Mouse (Mus musculus) v-Abl transformed pro-B cells (cell line): Measurements from ENCODE around the gene Alg3.

Experiments
- in situ Hi-C, 2 experiments: fragments of 400-800 bp; cut with MboI; formaldehyde crosslinking; loops; one replicate each; pipeline ENCODE4 v1.15.1; 2025; ENCODE audit not compliant: unreplicated experiment in 2 of 2

The Alg3 gene

DNA sequence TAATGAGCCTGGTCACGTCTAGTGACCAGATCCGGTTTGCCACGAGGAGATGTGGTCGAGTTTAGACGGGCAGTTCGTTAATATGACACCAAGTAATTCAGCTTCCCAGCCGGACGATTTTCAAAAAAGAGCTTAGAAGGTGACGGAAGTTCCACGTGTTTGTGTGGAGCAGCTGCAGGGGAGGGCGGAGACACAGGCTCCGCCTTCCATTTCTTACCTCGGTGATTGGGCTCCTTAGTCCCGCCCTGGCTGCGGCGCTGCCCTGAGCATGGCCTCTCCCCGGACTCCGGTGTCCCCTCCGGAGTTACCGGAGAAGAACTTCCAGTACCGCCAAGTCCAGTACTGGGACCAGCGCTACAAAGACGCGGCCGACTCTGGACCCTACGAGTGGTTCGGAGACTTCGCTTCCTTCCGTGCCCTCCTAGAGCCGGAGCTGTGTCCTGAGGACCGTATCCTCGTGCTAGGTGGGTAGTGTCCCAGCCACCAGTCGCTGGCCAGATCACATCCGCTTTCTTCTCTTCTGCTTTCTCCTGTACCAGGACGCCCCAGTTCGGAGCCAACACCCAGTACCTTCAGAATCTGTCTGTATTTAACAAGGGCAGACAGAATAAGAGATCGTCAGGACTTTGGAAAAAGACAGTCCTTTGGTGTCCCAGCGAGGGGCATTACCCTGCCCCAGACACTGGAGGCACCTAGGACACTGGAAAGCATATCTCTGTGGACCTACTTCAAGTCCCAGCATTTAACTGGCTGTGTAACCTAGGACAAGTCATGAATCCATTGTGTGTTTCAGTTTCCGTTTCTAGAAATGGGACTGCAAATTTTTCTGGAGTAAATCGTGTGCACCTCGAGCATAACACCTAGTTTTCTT, at the start of gene Alg3, which contains the start of the genes Eef1akmt4 and Gm49333:
Alg3 (minus strand) TSS at position 379 of the 871 bp plus-strand sequence.
Eef1akmt4 (plus strand) TSS at position 237 of the 871 bp plus-strand sequence.
Gm49333 (plus strand) TSS at position 254 of the 871 bp plus-strand sequence.
- in situ Hi-C loops: no loop called here

GRCm38 (mm10) chr16:20657661-20658060, 46.1 kb upstream of the Alg3 start:
- in situ Hi-C loops: no loop called here

GRCm38 (mm10) chr16:20653315-20653714, 41.8 kb upstream of the Alg3 start:
- in situ Hi-C loops: no loop called here

DNA sequence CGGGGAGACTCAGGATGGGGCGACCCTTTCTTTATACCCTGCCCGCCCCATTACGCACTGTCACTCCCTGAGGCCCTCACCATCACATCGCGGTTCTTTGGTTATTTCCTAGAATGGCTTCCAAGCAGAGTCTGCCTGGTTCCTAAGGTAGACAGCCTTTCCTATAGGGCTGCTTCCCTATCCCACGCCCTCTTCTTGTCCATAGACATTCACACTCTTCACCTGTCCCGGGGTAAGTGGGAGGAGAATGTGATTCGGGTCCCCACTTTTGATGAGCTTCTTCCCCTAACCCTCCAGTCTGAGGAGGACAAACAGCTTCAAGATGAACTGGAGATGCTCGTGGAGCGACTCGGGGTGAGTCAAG, 40.4 kb upstream of the Alg3 start:
- in situ Hi-C loops: no loop called here

DNA sequence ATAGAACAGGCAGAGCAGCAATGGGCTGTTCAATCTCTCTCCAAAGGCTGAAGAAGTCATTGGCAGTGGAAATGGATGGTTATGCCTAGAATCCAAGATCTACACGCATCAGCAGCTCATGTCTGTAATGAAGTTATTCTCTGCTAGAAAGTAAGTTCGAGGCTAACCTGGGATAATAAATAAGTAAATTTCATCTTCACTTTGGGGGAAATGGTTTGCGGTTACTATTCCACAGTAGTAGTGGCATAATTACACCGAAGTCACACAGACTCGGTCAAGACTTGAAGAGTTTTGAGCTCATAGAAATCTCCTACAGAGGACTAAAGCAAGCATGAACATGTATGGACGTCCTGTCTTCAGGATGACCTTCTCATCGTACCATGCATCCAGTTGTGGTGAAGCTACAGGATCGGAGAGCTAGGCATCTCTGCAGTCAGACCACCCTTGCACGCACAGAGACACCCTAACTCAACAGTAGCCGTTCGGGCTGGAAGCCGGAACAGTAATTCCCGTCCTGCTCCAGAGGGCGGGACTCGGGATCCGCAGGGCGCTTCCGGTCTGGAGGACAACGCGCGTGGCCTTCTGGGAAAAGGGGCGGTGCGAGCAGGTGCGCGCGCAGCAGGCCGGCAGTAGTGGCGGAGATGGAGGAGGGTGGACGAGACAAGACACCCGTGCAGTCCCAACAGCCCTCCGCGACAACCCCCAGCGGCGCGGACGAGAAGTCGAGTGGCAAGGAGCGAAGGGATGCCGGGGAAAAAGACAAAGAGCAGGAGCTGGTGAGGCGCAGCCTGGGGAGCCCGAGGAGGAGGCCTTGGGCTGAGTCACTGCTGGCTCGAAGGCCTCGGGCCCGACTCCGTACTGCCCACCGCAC, 39.8 kb upstream of the Alg3 start, which contains the start of gene Psmd2:
Psmd2 (plus strand) TSS at position 577 of the 871 bp plus-strand sequence.
- in situ Hi-C loops: no loop called here

DNA sequence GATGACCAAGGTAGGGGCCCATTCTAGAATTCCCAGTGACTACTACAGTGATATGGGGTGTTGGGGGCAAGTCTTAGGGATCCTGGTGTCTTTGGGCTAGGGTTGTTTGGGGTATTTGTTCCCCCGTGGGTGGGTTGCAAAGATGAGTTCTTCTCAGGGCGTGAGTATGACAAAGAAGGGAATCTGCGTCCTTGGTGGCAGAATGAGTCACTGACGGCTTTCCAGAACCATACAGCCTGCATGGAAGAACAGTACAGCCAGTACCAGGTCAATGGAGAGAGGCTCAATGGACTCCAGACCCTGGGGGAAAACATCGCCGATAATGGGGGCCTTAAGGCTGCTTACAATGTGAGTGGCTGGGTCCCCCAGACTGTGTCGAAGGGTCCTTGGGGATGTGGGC, 32.4 kb upstream of the Alg3 start:
- in situ Hi-C loops: loop anchor here (10.0 to 25.0 kb wide), 3 partner anchors 219 to 432 kb away; partner anchors contain the start of gene Abcc5 (in 1 of the 2)

DNA sequence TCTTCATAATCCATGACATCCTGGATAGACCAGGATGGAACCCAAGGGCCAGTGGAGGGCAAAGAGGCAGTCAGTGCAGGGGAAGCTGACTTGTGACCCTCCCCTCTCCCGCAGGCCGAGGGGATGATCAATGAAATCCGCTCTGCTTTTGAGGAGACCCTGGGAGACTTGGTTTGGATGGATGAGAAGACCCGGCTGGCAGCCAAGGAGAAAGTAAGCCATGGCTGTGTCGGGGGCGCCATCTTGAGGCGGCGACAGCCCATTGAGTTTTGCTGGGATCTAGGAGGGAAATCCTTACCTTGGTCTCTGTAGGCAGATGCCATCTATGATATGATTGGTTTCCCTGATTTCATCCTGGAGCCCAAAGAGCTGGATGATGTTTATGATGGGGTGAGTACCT, 30.6 kb upstream of the Alg3 start:
- in situ Hi-C loops: loop anchor here (10.0 to 25.0 kb wide), 3 partner anchors 217 to 430 kb away; partner anchors contain the start of gene Abcc5 (in 1 of the 2)

- in situ Hi-C loops: loop anchor here in 1 of 2 experiments (25.0 kb wide), 1 partner anchor 426 kb away; no protein-coding TSS in a partner anchor
Observed at GRCm38 (mm10) chr16:20638367-20638766, 26.8 kb upstream of the Alg3 start.

DNA sequence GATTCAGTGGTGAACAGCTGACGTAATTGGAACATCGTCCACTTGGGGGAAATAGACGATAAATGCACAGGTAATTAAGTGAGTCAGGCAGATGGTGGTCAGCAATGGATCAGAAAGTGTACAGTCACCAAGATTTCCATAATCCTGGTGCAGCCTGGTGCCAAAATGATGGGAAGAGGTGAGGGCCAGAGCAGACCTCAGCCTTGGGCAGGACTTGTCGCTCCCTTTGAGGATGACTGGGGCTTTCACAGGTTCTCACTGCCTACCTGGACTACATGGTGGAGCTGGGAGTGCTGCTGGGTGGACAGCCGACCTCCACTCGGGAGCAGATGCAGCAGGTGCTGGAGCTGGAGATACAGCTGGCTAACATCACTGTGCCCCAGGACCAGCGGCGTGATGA, 25.9 kb upstream of the Alg3 start:
- in situ Hi-C loops: loop anchor here in 1 of 2 experiments (25.0 kb wide), 1 partner anchor 425 kb away; no protein-coding TSS in a partner anchor

DNA sequence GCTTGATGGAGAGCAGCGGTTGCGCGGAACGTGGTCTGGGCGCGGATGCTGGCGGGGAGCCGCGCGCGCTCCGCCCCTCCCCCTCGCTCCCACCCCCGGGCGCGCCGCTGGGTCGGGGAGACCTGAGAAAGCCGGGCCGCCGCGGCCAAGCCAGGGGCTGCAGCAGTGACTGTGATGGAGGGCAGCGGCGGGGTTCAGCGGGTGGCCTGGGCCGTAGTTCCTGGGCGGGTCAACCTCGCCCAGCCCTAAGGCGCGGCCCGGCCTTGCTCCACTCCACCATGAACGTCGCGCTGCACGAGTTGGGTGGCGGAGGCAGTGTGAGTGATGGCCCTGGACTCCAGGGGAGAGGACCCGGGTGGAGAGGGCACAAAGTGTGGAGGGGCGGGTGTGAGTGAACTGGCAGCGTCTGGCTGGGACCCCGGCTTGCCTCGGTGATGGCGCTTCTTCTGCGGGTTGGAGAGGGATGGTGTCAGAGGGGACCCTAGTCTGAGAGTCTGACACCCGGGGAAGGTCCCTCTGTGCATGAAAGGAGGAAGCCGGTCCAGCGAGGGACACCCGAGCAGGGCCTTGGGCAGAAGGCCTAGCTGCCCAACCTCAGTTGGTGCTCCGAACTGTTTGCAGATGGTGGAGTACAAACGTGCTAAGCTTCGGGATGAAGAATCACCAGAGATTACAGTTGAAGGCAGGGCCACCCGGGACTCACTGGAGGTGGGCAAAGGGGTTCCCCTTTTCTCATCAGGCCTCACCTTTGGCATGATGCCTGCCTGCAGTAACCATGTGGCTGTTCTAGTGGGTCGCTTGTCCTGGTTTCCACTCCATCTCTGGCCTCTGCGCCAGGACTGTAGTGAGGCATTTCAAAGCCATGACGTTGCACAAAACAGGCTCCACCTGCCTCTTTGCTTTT, 18.4 kb upstream of the Alg3 start, which contains the start of gene Ece2:
Ece2 (plus strand) TSS at position 98 of the 904 bp plus-strand sequence.
- in situ Hi-C loops: loop anchor here in 1 of 2 experiments (25.0 kb wide), 1 partner anchor 418 kb away; no protein-coding TSS in a partner anchor

GRCm38 (mm10) chr16:20628871-20629391, 17.4 kb upstream of the Alg3 start:
- in situ Hi-C loops: loop anchor here in 1 of 2 experiments (25.0 kb wide), 1 partner anchor 417 kb away; no protein-coding TSS in a partner anchor

GRCm38 (mm10) chr16:20623211-20623610, 11.7 kb upstream of the Alg3 start:
- in situ Hi-C loops: no loop called here

DNA sequence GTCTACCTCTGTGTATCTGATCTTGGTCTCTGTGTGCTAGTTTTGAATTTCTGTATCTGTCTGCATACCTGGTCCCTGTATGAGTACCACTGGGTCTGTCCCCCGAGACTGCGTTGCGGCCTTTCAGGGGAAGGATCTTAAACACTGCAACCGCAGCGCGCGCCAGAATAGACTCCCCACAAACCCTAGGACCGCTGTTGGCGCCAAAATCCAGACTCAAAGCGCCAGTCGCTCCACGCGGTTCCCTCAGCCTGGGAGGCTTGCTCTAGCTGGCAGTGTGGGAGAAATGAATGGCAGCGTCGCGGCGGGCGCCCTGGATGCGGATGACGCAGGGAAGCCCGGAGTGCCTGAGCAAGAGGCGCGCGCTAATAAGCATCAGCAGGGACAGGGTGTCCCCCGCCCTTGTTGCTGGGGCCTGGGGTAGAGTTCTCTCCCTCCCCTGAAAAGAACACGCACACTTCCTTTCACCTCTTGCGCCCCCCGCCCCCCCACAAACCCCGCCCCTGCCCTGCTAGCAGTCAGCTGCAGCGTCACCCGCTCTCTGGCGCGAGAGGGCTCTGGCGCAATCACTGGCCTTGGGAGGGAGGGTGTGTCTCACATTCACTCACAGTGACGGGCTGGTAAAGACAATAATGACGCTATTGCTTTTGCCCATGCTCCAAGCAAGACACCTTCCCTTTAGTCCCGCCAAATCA, 10.6 kb upstream of the Alg3 start:
- in situ Hi-C loops: no loop called here

GRCm38 (mm10) chr16:20621191-20621990, 9.9 kb upstream of the Alg3 start, which contains the start of gene Camk2n2:
TSS of gene Camk2n2 (minus strand) at chr16:20621287.
- in situ Hi-C loops: no loop called here

GRCm38 (mm10) chr16:20620751-20621190, 9.2 kb upstream of the Alg3 start:
- in situ Hi-C loops: no loop called here

DNA sequence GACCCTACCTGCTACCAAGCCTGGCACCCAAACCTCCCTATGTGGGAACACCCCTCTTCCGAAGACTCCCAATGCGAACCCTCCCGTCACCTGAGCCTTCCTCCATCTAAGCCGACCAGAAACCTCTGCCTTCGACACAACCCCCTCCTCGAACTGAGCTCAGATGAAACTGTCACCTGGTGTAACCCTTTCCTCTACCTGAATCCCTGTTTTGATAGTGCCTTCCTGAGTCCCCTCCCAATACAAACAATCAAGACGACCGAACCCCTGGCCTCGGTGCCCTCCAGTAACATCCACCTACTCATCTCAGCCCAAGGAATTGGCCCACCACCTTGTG, 8.8 kb upstream of the Alg3 start:
- in situ Hi-C loops: no loop called here

- in situ Hi-C loops: loop anchor here in 1 of 2 experiments (5.0 kb wide), 1 partner anchor 72 kb away; the partner anchor contains the start of gene Abcf3
Observed at GRCm38 (mm10) chr16:20619541-20620398, 8.2 kb upstream of the Alg3 start.
